Mouse (Mus musculus) limb, embryonic 14.5 days (tissue): ENCODE measurements at regions not wholly inside any gene's neighbourhood (a gene's known extent, or its start where the extent isn't known, plus 50 kb on each side); places are given as distances from the start of the nearest gene placed in this dataset.
A peak's percentile ranks its signal among the peaks of the same experiment; 100 is the strongest.

ENCODE experiments used
- ATAC-seq: fragments of 200-750 bp; cut with Nextera tagmentation; 2 replicates; pipeline ENCODE4 v1.8.0; 2017; ENCODE audit warnings: low read depth, moderate number of reproducible peaks, moderate TSS enrichment; ENCODE audit not compliant: low FRiP score
- DNase-seq: peaks from one replicate; pipeline ENCODE4 v3.0.0-alpha.2; 2015; ENCODE audit warnings: low spot score
- H3K27ac ChIP-seq: fragments of 300-500 bp; sonication (generic); replicated peaks from 2 replicates; pipeline ENCODE4 v1.5.1; 2014; ENCODE audit warnings: low read depth, mild to moderate bottlenecking, low read length, moderate library complexity, mixed read lengths
- H3K27me3 ChIP-seq: fragments of 300-500 bp; sonication (generic); 2 replicates; pipeline ENCODE4 v1.6.1; 2014; ENCODE audit warnings: low read length, mixed read lengths; ENCODE audit not compliant: control insufficient read depth, insufficient read depth
- H3K36me3 ChIP-seq: fragments of 300-500 bp; sonication (generic); 2 replicates; pipeline ENCODE4 v1.6.1; 2014; ENCODE audit warnings: mild to moderate bottlenecking, low read length, moderate library complexity, mixed read lengths; ENCODE audit not compliant: control insufficient read depth, insufficient read depth
- H3K4me1 ChIP-seq: fragments of 300-500 bp; sonication (generic); 2 replicates; pipeline ENCODE4 v1.6.1; 2014; ENCODE audit warnings: antibody characterized with exemption, low read length, mixed read lengths; ENCODE audit not compliant: control insufficient read depth, insufficient read depth
- H3K4me2 ChIP-seq: fragments of 300-500 bp; sonication (generic); replicated peaks from 2 replicates; pipeline ENCODE4 v1.6.1; 2014; ENCODE audit warnings: low read depth, mild to moderate bottlenecking, low read length, moderate library complexity; ENCODE audit not compliant: severe bottlenecking
- H3K4me3 ChIP-seq: fragments of 300-500 bp; sonication (generic); replicated peaks from 2 replicates; pipeline ENCODE4 v1.5.1; 2014; ENCODE audit warnings: low read length
- H3K9ac ChIP-seq: fragments of 300-500 bp; sonication (generic); 2 replicates; pipeline ENCODE4 v1.6.1; 2014; ENCODE audit warnings: mild to moderate bottlenecking, low read depth, low read length, moderate library complexity; ENCODE audit not compliant: severe bottlenecking
- H3K9me3 ChIP-seq: fragments of 300-500 bp; sonication (generic); 2 replicates; pipeline ENCODE4 v1.6.1; 2016; ENCODE audit warnings: low read length; ENCODE audit not compliant: control insufficient read depth
- POLR2A ChIP-seq: fragments of 200-500 bp; IDR thresholded peaks from 2 replicates; pipeline ENCODE4 v1.8.0; 2012; ENCODE audit warnings: inconsistent platforms, mild to moderate bottlenecking, moderate library complexity, borderline replicate concordance; ENCODE audit not compliant: insufficient read depth, insufficient read length; ENCODE audit errors: extremely low read depth
- WGBS: fragments of 180-500 bp; shearing (Covaris S2); extraction: QIAGEN DNeasy Blood & Tissue Kit; methylation state at CpG from one replicate; pipeline ENCODE4 v1.1.7; 2014; 5-methylcytosine and 5-hydroxymethylcytosine counted together

DNA sequence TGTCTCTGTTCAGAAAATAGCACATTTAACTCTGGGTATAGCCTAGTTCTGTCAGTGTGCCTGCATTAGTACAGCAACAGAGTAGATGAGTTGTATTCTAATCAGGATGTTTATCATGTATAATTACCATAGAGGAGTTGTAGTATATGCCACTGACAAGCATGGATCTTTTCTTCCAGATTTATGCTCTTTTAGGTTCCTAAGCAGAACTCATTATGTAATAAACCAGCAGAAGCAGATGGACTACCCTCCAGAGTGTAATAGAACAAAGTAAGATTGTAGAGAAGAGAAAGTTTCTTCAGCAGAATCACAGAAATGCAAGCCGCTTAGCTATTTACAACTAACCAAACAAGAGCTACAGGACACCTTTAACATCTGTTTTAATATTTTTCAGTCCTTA is 517.2 kb upstream of the Epha5 start:
- H3K9ac ChIP-seq = no peak overlapping the region
- H3K4me2 ChIP-seq = no peak overlapping the region
- no peak overlapping the region for H3K27ac ChIP-seq
- no peaks in the 10 kb centered on the region for H3K27me3 ChIP-seq
- H3K9me3 ChIP-seq = no peaks in the 10 kb centered on the region
- ATAC-seq = no peak
- H3K4me3 ChIP-seq = no peak overlapping the region
- TF ChIP-seq POLR2A = no peak
- no peaks in the 10 kb centered on the region for H3K36me3 ChIP-seq
- H3K4me1 ChIP-seq = no peaks in the 10 kb centered on the region
- DNase-seq = no peak
- WGBS = 89% methylated on average over 1 of the region's 1 CpGs

DNA sequence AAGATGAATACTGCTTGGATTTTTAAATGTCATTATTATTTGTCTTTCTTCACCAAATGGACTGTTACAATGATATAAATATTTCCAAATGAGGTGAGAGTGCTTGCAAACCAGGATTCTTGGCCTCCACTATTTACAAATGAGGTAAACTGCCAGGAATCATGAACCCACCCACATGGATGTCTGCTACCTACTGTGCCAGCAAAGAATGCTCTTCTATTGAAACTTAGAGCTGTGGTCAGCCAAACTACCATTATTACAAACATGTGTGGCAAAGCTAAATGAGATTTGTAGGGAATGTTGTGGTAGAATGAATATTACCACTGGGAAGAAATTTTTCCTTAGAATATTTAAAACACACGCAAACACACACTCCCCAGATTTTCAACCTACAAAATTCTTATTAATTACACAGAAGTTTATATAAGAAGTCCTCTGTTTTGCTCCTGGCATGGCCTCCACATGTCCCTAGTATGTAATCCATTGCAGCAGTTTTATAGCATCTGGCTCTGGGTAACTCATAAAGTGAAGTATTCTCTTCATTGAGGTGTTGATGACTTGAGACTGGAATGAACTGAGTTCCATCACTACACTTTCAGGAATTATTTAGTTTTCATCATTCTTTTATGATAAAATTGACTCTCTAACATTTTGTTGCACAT is 500.6 kb upstream of the Epha5 start:
- Histone ChIP-seq H3K9me3 (no peaks in the 10 kb centered on the region), H3K4me2 (no peak overlapping the region), H3K27ac (no peak overlapping the region; the same call in 1 of the 2 replicates), H3K4me3 (no peak overlapping the region), H3K4me1 (no peaks in the 10 kb centered on the region), H3K27me3 (no peaks in the 10 kb centered on the region), H3K36me3 (no peaks in the 10 kb centered on the region), H3K9ac (no peak overlapping the region)
- WGBS = 32% methylated on average over 1 of the region's 1 CpGs
- TF ChIP-seq POLR2A = no peak
- DNase-seq (peak; percentile 46), ATAC-seq (peak; percentile 74)

DNA sequence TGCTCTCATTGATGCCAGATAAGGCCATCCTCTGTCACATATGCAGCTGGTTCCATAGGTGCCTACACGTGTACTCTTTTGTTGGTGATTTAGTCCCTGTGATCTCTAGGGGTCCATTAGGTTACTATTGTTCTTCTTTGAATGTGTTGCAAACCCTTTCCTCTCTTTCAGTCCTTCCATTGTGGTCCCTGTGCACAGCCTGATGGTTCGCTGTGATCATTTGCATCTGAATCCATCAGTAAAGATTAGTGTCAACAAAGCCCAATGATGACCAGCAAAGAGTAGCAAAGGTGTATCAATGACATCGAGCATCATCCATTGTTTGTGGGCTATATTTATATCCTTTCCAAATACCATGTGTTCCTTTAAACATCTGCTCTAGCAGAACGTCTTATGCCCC is 484.5 kb upstream of the Epha5 start:
- no peaks in the 10 kb centered on the region for H3K9me3 ChIP-seq
- DNase-seq (no peak), ATAC-seq (no peak)
- H3K4me2 ChIP-seq = no peak overlapping the region
- no peak overlapping the region for H3K4me3 ChIP-seq
- TF ChIP-seq POLR2A = no peak
- WGBS = 71% methylated on average over 4 of the region's 4 CpGs
- H3K9ac ChIP-seq = no peak overlapping the region
- H3K36me3 ChIP-seq = no peaks in the 10 kb centered on the region
- H3K27me3 ChIP-seq = no peaks in the 10 kb centered on the region
- H3K4me1 ChIP-seq = no peaks in the 10 kb centered on the region
- no peak overlapping the region for H3K27ac ChIP-seq

DNA sequence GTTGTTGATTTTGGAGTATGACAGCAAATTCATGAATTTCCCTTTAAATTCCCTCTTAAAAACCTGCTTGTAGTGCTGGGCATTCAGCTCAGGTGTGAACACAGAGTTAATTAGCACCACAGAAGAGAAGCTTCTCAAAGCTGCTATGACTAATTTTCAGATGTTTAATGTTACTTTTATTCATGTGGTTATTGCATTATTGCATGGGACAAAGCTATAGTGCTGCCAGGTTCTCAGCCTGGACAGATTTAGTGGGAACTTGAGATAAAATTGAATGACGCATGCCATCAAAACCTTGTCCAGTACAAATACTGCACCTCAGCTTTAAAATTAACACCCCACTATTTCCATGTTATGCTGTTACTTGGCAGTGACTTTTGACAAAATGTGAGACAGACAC is 480.4 kb upstream of the Epha5 start:
- ATAC-seq (no peak), DNase-seq (no peak)
- Histone ChIP-seq H3K9me3 (no peaks in the 10 kb centered on the region), H3K27me3 (no peaks in the 10 kb centered on the region), H3K27ac (no peak overlapping the region), H3K9ac (no peak overlapping the region), H3K4me2 (no peak overlapping the region), H3K36me3 (no peaks in the 10 kb centered on the region), H3K4me1 (no peaks in the 10 kb centered on the region), H3K4me3 (no peak overlapping the region)
- no peak for TF ChIP-seq POLR2A
- WGBS = 86% methylated on average over 1 of the region's 1 CpGs

DNA sequence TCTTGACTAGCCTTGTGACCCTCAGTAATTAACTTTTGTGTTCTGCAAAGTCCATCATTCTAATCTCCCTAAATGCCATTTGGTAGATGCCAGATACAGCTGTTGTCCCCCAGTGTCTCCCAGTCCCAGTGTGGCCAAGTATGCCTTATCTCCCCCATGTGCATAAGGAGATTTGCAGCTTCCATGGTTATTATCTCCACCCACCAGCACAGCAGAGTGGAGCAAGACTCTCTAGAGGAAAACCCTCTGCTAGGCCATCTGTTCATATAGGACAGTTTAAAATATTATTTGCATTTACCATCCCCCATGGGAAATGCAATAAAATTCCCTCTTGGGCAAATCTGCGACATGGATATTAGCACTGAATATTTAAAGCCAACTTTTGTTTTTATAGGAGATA is 436.4 kb upstream of the Epha5 start:
- H3K4me1 ChIP-seq = no peaks in the 10 kb centered on the region
- WGBS = 36% methylated on average over 1 of the region's 1 CpGs
- no peaks in the 10 kb centered on the region for H3K27me3 ChIP-seq
- DNase-seq (no peak), ATAC-seq (no peak)
- no peak overlapping the region for H3K4me3 ChIP-seq
- H3K9me3 ChIP-seq = no peaks in the 10 kb centered on the region
- no peak for TF ChIP-seq POLR2A
- no peak overlapping the region for H3K27ac ChIP-seq
- H3K9ac ChIP-seq = no peak overlapping the region
- no peak overlapping the region for H3K4me2 ChIP-seq
- no peaks in the 10 kb centered on the region for H3K36me3 ChIP-seq

DNA sequence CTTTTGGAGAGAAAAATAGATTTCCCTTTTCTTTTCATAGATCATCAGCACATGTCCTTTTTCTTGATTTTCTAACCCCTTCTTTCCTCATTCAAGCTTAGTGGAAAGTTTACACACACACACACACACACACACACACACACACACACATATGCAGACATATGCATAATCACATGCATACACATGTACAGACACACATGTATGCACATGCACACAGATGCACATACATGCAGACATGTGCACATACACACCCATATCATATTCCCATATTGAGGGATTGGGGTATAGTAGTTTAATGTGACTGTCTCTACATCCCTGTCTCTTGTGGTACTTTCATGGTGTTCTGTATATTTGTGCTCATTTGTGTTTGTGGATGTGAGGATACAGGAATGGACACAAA is 432.0 kb upstream of the Epha5 start:
- Histone ChIP-seq H3K36me3 (no peaks in the 10 kb centered on the region), H3K27me3 (no peaks in the 10 kb centered on the region), H3K4me1 (no peaks in the 10 kb centered on the region), H3K27ac (no peak overlapping the region), H3K4me3 (no peak overlapping the region), H3K4me2 (no peak overlapping the region), H3K9ac (no peak overlapping the region), H3K9me3 (no peaks in the 10 kb centered on the region)
- DNase-seq (no peak), ATAC-seq (no peak)
- no peak for TF ChIP-seq POLR2A
